Mouse (Mus musculus) liver, postnatal 0 days (tissue): ENCODE data around the gene Clrn3.
A peak's percentile ranks its signal among the peaks of the same experiment; 100 is the strongest.

Experiments
- CTCF ChIP-seq: sonication (generic); IDR thresholded peaks from 2 replicates; pipeline ENCODE4 v1.5.1; 2016; ENCODE audit warnings: antibody characterized with exemption, low read depth
- EP300 ChIP-seq: IDR thresholded peaks from 2 replicates; pipeline ENCODE4 v1.6.1; 2016; ENCODE audit warnings: antibody characterized with exemption, low read depth, mild to moderate bottlenecking

DNA sequence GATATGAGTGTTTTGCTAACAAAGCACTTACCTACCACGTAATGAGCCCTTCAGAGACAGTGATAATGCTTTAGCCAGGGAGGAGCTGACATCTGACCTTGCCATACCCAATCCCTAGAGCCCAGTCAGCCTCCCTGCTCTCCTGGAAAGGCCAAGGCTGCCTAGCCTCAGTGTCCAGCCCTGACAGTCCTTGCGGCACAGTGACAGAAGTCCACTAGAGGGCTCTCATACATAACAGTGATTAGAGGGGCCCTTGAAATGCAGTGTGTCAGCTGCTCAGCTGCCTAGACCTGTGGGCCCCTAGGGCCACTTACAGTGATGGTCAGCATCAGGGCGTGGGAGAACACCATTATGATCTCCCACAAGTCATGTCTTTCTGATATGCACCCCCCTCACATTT lies 33.2 kb downstream of the Clrn3 start:
- TF ChIP-seq CTCF (peak; percentile 63), EP300 (no peak)
